Mouse (Mus musculus) liver, adult 2 months (tissue): ENCODE results near the gene Pcp4l1. TPM values are rescaled to one million over a fixed set of nuclear protein-coding genes. Genes with fewer than 3 reads are reported as not detected.

Experiments
- DNase-seq: peaks from one replicate; pipeline ENCODE4 v3.0.0-alpha.2; 2011; ENCODE audit warnings: low read depth, low spot score; ENCODE audit errors: extremely low read depth
- H3K27ac ChIP-seq: fragments of 200-500 bp; replicated peaks from 2 replicates; pipeline ENCODE4 v1.5.1; 2012; ENCODE audit warnings: low read depth, mild to moderate bottlenecking, control low read depth, inconsistent platforms, low read length; ENCODE audit not compliant: insufficient read depth
- H3K27me3 ChIP-seq: fragments of 200-500 bp; 2 replicates; pipeline ENCODE4 v1.6.1; 2012; ENCODE audit warnings: mild to moderate bottlenecking, moderate library complexity, low read length, inconsistent platforms; ENCODE audit not compliant: control insufficient read depth, insufficient read depth
- H3K36me3 ChIP-seq: fragments of 200-500 bp; 2 replicates; pipeline ENCODE4 v1.6.1; 2012; ENCODE audit warnings: low read length, inconsistent platforms; ENCODE audit not compliant: control insufficient read depth, insufficient read depth
- H3K4me1 ChIP-seq: fragments of 200-500 bp; 2 replicates; pipeline ENCODE4 v1.6.1; 2011; ENCODE audit warnings: low read length; ENCODE audit not compliant: control insufficient read depth, insufficient read depth
- H3K4me3 ChIP-seq: fragments of 200-500 bp; 2 replicates; pipeline ENCODE4 v1.5.1; 2011; ENCODE audit warnings: low read depth, mild to moderate bottlenecking, control low read depth, low read length, moderate library complexity; ENCODE audit not compliant: insufficient read depth
- H3K79me2 ChIP-seq: fragments of 200-500 bp; 2 replicates; pipeline ENCODE4 v1.6.1; 2012; ENCODE audit warnings: inconsistent platforms, mild to moderate bottlenecking, low read length, moderate library complexity; ENCODE audit not compliant: control insufficient read depth, insufficient read depth
- H3K9ac ChIP-seq: fragments of 200-500 bp; 2 replicates; pipeline ENCODE4 v1.6.1; 2012; ENCODE audit warnings: low read depth, mild to moderate bottlenecking, control low read depth, inconsistent platforms, low read length
- CTCF ChIP-seq: fragments of 200-500 bp; IDR thresholded peaks from 2 replicates; pipeline ENCODE4 v1.5.1; 2011; ENCODE audit warnings: low read depth, low read length, control low read depth
- POLR2A ChIP-seq: fragments of 200-500 bp; IDR thresholded peaks from 2 replicates; pipeline ENCODE4 v1.6.1; 2011; ENCODE audit warnings: low read length, control low read depth; ENCODE audit not compliant: insufficient read depth; ENCODE audit errors: extremely low read depth
- WGBS: fragments of 180-500 bp; shearing (Covaris S2); methylation state at CpG from one replicate; pipeline ENCODE4 v1.1.7; 2018; 5-methylcytosine and 5-hydroxymethylcytosine counted together
- polyA plus RNA-seq: library from polyadenylated mRNA; depleted of rRNA; stranded (reverse); fragments of >200 nt; gene quantifications from 2 replicates; pipeline ENCODE4 v1.2.3, GENCODE M21; 2012
- total RNA-seq: library from RNA; depleted of rRNA; stranded (reverse); fragments of >200 nt; gene quantifications from 2 replicates; pipeline ENCODE4 v1.2.3, GENCODE M21; 2014

Pcp4l1 gene
- total and polyA plus RNA-seq, 2 experiments: 10.0 to 10.5 TPM

DNA sequence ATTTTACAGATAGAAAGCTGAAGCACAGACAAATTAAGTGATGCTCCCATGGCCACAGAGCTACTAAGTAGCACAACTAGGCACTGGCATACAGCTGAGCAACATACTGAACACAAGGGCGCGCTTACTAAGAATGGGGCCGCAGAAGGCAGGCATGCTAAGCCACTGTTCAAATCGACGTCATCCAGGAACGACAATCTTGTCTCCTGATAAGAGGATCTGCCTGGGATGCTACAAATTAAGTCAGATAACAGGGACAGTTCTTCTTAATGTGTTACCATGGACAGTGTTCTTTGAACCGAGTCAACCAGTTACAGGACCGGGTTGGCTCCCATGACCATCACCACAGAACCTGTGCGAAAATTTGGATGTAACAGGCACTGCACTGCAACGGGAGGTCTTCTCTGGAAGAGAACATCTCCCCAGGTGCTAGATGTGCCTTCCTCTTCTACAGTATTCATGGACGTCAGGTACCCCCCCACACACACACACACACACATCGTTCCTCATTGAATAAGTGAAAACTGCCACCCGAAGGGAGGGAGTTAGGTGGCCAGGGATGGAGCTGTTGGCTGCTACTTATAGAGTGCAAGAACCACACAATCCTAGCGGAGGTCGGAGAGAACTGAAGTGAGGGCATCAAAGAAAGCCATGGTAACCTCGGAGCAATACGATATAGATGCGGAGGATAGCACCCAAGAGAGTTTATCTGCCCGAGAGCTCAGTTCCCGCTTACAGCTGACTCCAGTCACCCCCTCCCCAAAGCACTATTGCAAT is 834 bp downstream of the Pcp4l1 start:
- Histone ChIP-seq H3K4me3 (peak overlapping the region; percentile 59; the same call in 1 of the 2 replicates), H3K4me1 (peaks cover 2% of the 10 kb centered on the region; the same call in 1 of the 2 replicates), H3K36me3 (no peaks in the 10 kb centered on the region), H3K79me2 (peaks cover 2% of the 10 kb centered on the region; the same call in 1 of the 2 replicates), H3K27ac (no peak overlapping the region), H3K9ac (peak overlapping the region; percentile 64; the same call in 1 of the 2 replicates), H3K27me3 (no peaks in the 10 kb centered on the region)
- 26% methylated on average over 20 of the region's 20 CpGs for WGBS
- DNase-seq: no peak
- TF ChIP-seq CTCF (no peak), POLR2A (no peak)

DNA sequence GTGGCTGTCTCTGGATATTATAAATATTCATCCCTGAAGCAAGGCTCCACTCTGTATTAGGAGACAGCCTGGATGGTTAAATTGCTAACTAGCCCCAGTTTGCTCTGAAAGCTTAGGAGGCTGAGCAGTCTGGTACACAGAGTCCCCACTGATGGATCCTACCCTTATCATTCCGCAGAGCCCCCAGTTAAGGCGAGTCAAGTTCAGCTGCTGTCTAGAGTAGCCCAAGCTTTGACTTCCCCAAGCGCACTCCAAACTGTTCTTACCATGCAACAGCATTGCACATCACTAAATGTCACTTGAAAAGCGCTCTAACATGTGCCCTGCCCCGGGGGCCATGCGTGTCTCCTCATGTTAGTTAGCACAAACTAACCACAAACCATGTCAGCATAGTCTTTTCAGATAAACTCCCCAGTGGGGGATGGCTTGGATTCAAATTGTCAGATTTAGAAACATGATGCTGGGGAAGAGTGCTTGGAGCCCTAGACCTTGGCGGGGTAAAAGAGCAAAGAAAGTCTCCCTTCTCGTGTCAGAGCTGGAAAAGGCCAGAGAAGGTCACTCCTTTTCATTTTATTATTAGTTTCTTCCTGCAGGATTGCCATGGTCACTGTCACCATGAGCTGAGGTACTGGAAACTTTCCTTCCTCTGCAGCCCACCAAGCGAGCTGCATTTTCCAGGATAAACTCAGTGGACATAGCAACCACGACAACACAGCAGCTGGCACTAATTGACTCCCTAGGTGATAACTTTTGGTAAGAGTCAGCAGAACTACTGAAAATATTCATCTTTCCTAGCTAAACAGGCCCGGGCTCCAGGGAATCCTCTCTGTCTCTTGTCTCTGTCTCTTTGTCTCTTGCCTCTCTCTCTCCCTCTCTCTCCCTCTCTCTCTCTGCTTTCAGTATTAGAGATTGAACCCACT is 1.9 kb downstream of the Pcp4l1 start:
- Histone ChIP-seq H3K4me1 (peaks cover 2% of the 10 kb centered on the region; the same call in 1 of the 2 replicates), H3K27me3 (no peaks in the 10 kb centered on the region), H3K36me3 (no peaks in the 10 kb centered on the region), H3K9ac (no peak overlapping the region), H3K79me2 (peaks cover 2% of the 10 kb centered on the region; the same call in 1 of the 2 replicates), H3K27ac (no peak overlapping the region), H3K4me3 (no peak overlapping the region)
- 74% methylated on average over 11 of the region's 11 CpGs for WGBS
- no peak for DNase-seq
- TF ChIP-seq POLR2A: no peak
- no peak for TF ChIP-seq CTCF

DNA sequence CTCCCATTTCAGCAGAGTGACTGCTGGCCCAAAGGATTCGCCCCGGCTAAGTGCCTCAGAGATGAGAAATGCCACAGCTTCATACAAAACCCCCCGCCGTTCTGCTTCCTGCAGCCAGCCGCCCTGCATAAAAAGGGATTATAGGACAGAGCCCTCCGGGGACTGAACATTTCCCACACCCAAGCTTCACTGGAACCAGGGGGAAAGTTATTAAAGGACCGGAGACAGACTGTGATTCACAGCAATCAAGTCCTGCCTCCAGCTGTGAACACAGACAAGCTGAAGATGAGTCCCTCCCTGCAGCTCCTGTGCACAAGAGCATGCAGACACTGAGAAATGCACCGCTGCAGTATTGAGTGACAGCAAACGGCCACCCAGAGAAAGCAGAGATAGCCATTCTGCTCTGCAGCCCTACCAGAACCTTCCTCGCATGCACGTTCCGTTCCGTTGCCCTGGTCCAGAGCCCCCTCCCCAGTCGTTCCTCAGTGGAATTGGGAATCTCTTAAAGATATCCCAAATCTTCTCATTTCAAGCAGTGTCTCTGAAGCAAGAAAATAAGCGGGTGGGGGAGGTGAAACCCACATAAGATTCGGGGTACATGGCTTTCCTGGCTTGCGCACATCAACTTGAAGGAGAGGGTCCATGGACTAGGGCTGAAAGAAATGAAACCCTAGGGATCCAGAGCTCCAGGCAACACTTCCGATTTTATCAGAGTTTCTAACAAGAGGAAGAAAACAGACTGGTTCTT is 2.8 kb downstream of the Pcp4l1 start:
- H3K9ac ChIP-seq: no peak overlapping the region
- H3K4me3 ChIP-seq: no peak overlapping the region
- no peak overlapping the region for H3K27ac ChIP-seq
- H3K4me1 ChIP-seq: peaks cover 2% of the 10 kb centered on the region; the same call in 1 of the 2 replicates
- no peak for TF ChIP-seq CTCF
- TF ChIP-seq POLR2A: no peak
- no peak for DNase-seq
- no peaks in the 10 kb centered on the region for H3K27me3 ChIP-seq
- H3K79me2 ChIP-seq: peaks cover 2% of the 10 kb centered on the region; the same call in 1 of the 2 replicates
- H3K36me3 ChIP-seq: no peaks in the 10 kb centered on the region
- WGBS: 61% methylated on average over 18 of the region's 18 CpGs

DNA sequence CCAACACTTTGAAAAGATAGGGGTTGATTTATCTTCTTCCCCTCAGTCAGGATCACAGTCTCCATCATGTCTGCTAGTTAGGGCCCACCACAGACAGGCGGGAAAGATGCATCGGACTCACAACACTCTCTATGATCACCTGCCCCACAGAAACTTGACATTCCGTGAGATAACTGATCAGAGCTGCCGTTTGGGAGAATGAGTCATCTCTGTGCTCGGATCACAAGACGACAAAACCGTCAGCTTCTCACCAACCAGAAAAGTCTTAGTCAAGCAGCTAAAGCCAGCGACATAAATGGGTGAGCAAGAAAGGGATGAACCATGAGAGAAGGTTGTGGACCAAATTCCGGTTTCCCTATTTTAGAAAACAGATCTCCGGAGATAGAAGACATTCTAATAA is 3.8 kb downstream of the Pcp4l1 start:
- no peak overlapping the region for H3K4me3 ChIP-seq
- TF ChIP-seq POLR2A: no peak
- TF ChIP-seq CTCF: no peak
- H3K27me3 ChIP-seq: no peaks in the 10 kb centered on the region
- H3K27ac ChIP-seq: no peak overlapping the region
- 84% methylated on average over 10 of the region's 10 CpGs for WGBS
- no peak overlapping the region for H3K9ac ChIP-seq
- peaks cover 2% of the 10 kb centered on the region; the same call in 1 of the 2 replicates for H3K4me1 ChIP-seq
- H3K79me2 ChIP-seq: peaks cover 2% of the 10 kb centered on the region; the same call in 1 of the 2 replicates
- DNase-seq: no peak
- H3K36me3 ChIP-seq: no peaks in the 10 kb centered on the region

DNA sequence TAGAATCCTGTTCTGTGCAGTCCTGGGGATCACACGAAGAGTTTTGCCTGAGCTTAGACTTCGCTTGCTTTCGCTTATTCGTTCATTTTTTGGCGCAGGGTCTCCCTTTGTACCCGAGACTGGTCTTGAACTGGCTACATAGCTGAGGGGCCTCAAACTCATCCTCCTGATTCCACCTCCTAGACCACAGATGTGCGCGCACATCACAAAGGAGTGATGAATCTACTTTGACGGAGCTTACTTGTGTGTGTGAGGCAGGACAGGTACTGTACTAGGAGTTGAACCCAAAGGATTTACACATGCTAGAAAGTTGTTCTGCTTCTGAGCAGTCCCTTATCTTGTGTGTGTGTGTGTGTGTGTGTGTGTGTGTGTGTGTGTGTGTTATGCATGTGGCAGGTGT is 5.2 kb downstream of the Pcp4l1 start:
- Histone ChIP-seq H3K4me1 (no peaks in the 10 kb centered on the region), H3K27me3 (no peaks in the 10 kb centered on the region), H3K9ac (no peak overlapping the region), H3K4me3 (no peak overlapping the region), H3K27ac (no peak overlapping the region), H3K79me2 (peaks cover under 1% of the 10 kb centered on the region; the same call in 1 of the 2 replicates), H3K36me3 (no peaks in the 10 kb centered on the region)
- DNase-seq: no peak
- WGBS: 99% methylated on average over 9 of the region's 9 CpGs
- TF ChIP-seq POLR2A (no peak), CTCF (no peak)
